6 mouse cellular contexts compared by ENCODE assay signal in the genomic region with DNA sequence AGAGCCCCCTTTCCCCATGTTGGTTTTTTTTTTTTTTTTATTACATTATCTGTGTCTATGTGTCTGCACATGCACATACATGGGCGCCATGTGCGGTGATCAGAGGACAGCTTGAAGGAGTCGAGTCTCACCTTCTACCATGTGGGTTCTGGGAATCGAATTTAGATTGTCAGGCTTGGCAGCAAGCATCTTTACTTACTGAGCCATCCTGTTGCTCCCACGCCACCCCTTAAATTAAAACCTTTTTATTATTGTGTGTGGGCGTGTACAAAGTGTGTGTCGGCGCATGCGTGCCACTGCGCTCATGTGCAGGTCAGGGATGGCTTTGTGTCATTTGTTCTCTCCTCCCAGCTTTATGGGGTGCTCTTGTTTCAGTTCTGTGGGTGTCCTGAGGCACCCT.
"Had no signal": no experiment of that assay in that cellular context is flagged by ENCODE, and none has a peak within 500 bp of the region (broad histone marks: within the 10 kb centered on the region; RNA-seq: fewer than 3 reads in every experiment).

No protein-coding gene starts in this region.

- DNase-seq: kidney, adult 18-20 months; kidney, postnatal 10 days; kidney, postnatal 4 days; lung, adult 2 months; lung, postnatal 36 days; thymus, postnatal 36 days had no signal
